Mouse (Mus musculus) liver, embryonic 14.5 days (tissue): ENCODE measurements around the gene Spg11. TPM values are rescaled to one million over a fixed set of nuclear protein-coding genes. Genes with fewer than 3 reads are reported as not detected.

Experiments used
- ATAC-seq: fragments of 200-750 bp; cut with Nextera tagmentation; 2 replicates; pipeline ENCODE4 v1.8.0; 2017; ENCODE audit warnings: moderate number of reproducible peaks, mild to moderate bottlenecking, moderate library complexity; ENCODE audit not compliant: insufficient read depth
- DNase-seq, 3 experiments: peaks; one replicate each; pipeline ENCODE4 v3.0.0-alpha.2; 2012 to 2013; ENCODE audit warnings: low read depth in 3 of 3, low spot score in 3 of 3
- H3K27ac ChIP-seq: fragments of 300-500 bp; sonication (generic); 2 replicates; pipeline ENCODE4 v1.5.1; 2014; ENCODE audit warnings: moderate library complexity, mild to moderate bottlenecking, control low read depth, inconsistent platforms
- H3K27me3 ChIP-seq: fragments of 300-500 bp; sonication (generic); 2 replicates; pipeline ENCODE4 v1.6.1; 2014; ENCODE audit warnings: mild to moderate bottlenecking, low read length, moderate library complexity; ENCODE audit not compliant: control insufficient read depth, insufficient read depth
- H3K36me3 ChIP-seq: fragments of 300-500 bp; sonication (generic); replicated peaks from 2 replicates; pipeline ENCODE4 v1.6.1; 2014; ENCODE audit warnings: low read depth; ENCODE audit not compliant: control insufficient read depth, insufficient read depth
- H3K4me1 ChIP-seq, 2 experiments: fragments of 200-500 bp in 1 of 2; fragments of 300-500 bp in 1 of 2; sonication (generic) in 1 of 2; replicated peaks; 2 replicates each; pipeline ENCODE4 v1.6.1; 2012 to 2014; ENCODE audit warnings: antibody characterized with exemption in 1 of 2, inconsistent platforms in 1 of 2, low read length in 1 of 2; ENCODE audit not compliant: control insufficient read depth in 2 of 2, insufficient read depth in 2 of 2
- H3K4me2 ChIP-seq: fragments of 300-500 bp; sonication (generic); 2 replicates; pipeline ENCODE4 v1.6.1; 2014; ENCODE audit warnings: low read depth, mild to moderate bottlenecking, control low read depth, moderate library complexity
- H3K4me3 ChIP-seq, 2 experiments: fragments of 200-500 bp in 1 of 2; fragments of 300-500 bp in 1 of 2; sonication (generic) in 1 of 2; 2 replicates each; pipeline ENCODE4 v1.5.1; 2012 to 2014; ENCODE audit warnings: low read depth in 2 of 2, low read length in 2 of 2, mild to moderate bottlenecking in 2 of 2, control low read depth in 1 of 2, inconsistent platforms in 1 of 2, moderate library complexity in 1 of 2; ENCODE audit not compliant: insufficient read depth in 1 of 2
- H3K9ac ChIP-seq: fragments of 300-500 bp; sonication (generic); replicated peaks from 2 replicates; pipeline ENCODE4 v1.6.1; 2014; ENCODE audit warnings: mild to moderate bottlenecking, control low read depth, moderate library complexity
- H3K9me3 ChIP-seq: fragments of 300-500 bp; sonication (generic); 2 replicates; pipeline ENCODE4 v1.6.1; 2016; ENCODE audit warnings: low read length, mixed read lengths; ENCODE audit not compliant: control insufficient read depth
- CTCF ChIP-seq: IDR thresholded peaks from 2 replicates; pipeline ENCODE4 v1.5.1; 2016; ENCODE audit warnings: antibody characterized with exemption, low read depth, control low read depth
- EP300 ChIP-seq: IDR thresholded peaks from 2 replicates; pipeline ENCODE4 v1.6.1; 2016; ENCODE audit warnings: antibody characterized with exemption, low read depth
- WGBS: fragments of 180-500 bp; shearing (Covaris S2); extraction: QIAGEN DNeasy Blood & Tissue Kit; methylation state at CpG from one replicate; pipeline ENCODE4 v1.1.7; 2014; ENCODE audit not compliant: insufficient replicate concordance; 5-methylcytosine and 5-hydroxymethylcytosine counted together
- polyA plus RNA-seq, 2 experiments: library from polyadenylated mRNA; depleted of rRNA in 1 of 2; stranded (reverse) in 1 of 2; unstranded in 1 of 2; fragments of >200 nt; fragmentation: Nextera tagmentation in 1 of 2; extraction: Ambion mirVana in 1 of 2; gene quantifications; 2 replicates each; pipeline versions ENCODE4 v1.2.1 to v1.2.3; 2012 to 2014

Gene Spg11
- polyA plus RNA-seq (2012; rRNA removed), result 2.4 and 2.5 TPM in 2 replicates
- polyA plus RNA-seq (2014; fragmentation: Nextera tagmentation; extraction: Ambion mirVana), result 3.4 and 3.9 TPM in 2 replicates

DNA sequence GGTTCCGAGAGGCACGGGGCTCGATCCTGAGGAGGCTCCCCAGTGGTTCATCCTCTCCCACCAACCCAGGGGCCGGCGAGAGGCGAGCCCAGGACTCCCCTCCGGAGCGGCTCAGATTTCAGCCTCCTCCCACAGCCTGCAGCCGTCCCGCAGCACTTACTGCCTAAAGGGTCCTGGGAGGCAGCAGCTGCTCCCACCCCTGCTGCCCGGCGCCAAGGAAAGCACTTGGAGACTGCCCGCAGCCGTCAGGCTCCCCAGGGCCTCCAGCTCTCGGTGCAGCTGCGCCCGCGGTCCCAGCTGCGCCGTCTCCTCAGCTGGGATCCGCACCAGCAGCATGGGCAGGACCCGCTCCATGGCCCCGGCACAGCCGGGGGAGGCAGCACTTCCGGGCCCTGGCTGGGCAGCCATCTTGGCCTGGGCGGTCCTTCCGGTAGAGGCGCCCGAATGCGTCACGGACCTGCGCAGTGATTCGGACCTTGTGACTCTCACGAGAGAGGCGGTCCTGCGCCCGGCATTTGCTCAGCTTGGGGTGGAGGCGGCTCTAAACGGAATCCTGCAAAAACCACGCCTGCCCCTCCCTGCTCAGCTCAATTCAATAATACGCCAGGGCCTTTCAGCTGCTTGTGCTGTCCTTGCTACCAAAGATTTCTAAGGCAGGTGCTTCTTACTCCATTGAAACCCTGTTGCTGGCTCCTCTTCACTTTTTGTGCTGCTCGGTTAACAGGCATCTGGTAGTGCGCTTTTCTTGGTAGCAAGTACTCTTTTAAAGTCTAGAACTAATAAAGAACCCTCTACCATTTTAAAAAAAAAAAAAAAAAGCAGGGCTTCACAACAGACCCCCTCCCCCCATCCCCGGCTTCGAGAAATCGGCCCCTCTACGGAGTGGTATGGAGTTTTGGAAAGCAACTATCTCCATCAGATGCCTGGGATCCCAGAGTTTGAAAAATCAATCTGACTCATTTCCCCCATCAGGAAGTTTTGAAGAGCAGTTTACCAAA lies at the start of gene Spg11:
TSS of gene Spg11 (minus strand) at position 426 of the 998 bp plus-strand sequence.
- peak within 1 kb of the TSS; percentile 97 for H3K9ac ChIP-seq
- peak within 1 kb of the TSS; percentile 61 to 98 for H3K4me3 ChIP-seq
- TF ChIP-seq EP300 (no peak; the same call in 1 of the 2 replicates), CTCF (0 out of 2 replicates have a peak, but pooled peaks have one; percentile 22)
- DNase-seq, result peak; percentile 94
- no peaks in the 10 kb centered on the region for H3K9me3 ChIP-seq
- peaks cover 2% of the 10 kb centered on the region; the same call in 1 of the 2 replicates for H3K36me3 ChIP-seq
- WGBS, result under 1% methylated on average over 46 of the region's 47 CpGs
- peak within 1 kb of the TSS; percentile 77 for H3K27ac ChIP-seq
- H3K4me2 ChIP-seq, result peak within 1 kb of the TSS; percentile 80
- peak; percentile 100 for ATAC-seq
- H3K27me3 ChIP-seq, result no peaks in the 10 kb centered on the region
- H3K4me1 ChIP-seq, result peaks cover 12 to 13% of the 10 kb centered on the region in 2 experiments

DNA sequence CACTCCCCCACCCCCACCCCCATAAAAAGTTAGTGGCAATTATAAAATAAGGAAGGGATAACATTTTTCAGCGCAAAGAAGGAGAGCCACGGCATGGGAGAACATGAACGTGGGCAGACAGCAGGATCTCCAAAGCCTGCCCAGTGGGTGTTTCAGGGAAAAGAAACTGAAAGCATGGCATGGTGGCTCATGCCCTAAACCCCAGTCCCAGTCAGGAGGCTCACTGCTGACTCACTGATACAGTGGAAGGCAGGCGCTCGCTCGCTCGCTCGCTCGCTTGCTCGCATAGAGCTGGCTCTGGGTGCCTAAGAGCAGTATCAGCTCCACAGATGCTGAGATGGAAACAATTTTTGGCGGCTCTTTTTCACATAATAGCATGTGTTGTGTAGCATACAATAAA lies 46.1 kb upstream of the Spg11 start:
- no peaks in the 10 kb centered on the region for H3K36me3 ChIP-seq
- no peak overlapping the region for H3K4me3 ChIP-seq
- H3K4me1 ChIP-seq, result 0 out of 4 replicates have a peak, but pooled peaks cover 0 to 2% of the 10 kb centered on the region in 2 experiments
- ATAC-seq (no peak), DNase-seq (no peak)
- H3K4me2 ChIP-seq, result no peak overlapping the region
- TF ChIP-seq CTCF (no peak), EP300 (no peak)
- H3K27me3 ChIP-seq, result no peaks in the 10 kb centered on the region; the same call in 1 of the 2 replicates
- no peak overlapping the region for H3K27ac ChIP-seq
- 72% methylated on average over 11 of the region's 11 CpGs for WGBS
- no peaks in the 10 kb centered on the region for H3K9me3 ChIP-seq
- H3K9ac ChIP-seq, result no peak overlapping the region

DNA sequence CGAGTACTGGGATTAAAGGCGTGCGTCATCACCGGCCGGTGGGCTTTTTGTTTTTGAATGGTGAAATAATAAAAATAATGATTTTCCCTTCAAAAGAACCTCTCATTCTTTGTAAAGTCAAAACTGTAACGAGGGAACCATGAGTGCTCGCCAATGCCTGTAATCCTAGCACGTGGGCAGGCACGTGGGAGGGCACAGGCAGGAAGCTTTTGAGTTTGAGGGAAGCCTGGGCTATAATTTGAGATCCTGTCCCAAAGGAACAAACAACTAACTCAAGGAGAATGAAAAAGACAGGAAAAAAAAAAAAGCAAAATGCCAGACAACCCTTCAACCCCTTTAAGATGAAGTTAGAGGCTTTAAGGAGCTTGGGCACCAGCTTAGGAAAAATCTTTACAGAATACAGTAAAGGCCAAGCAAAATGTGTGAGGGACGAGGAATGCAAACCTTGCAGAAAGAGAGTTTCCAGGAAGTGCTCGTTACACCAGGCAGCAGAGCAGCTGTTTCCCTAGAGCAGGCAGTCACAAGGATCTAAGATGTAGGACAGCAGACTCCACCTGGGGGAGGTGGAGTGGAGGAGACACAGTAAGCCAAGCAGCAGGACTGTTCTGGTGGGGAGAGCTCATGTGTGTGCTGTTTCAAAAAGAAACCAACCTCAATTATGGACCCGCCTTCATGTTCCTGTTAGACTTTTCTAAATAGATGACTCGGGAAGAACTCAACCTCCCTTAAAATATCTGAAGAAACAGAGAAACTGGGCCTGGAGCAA lies 45.4 kb upstream of the Spg11 start:
- Histone ChIP-seq H3K36me3 (no peaks in the 10 kb centered on the region), H3K4me1 (0 out of 4 replicates have a peak, but pooled peaks cover 0 to 5% of the 10 kb centered on the region in 2 experiments), H3K27ac (no peak overlapping the region), H3K27me3 (no peaks in the 10 kb centered on the region; the same call in 1 of the 2 replicates), H3K4me3 (no peak overlapping the region), H3K9ac (no peak overlapping the region), H3K9me3 (no peaks in the 10 kb centered on the region), H3K4me2 (no peak overlapping the region)
- ATAC-seq (no peak), DNase-seq (no peak)
- 62% methylated on average over 13 of the region's 13 CpGs for whole genome bisulfite sequencing
- TF ChIP-seq CTCF (no peak), EP300 (no peak)

DNA sequence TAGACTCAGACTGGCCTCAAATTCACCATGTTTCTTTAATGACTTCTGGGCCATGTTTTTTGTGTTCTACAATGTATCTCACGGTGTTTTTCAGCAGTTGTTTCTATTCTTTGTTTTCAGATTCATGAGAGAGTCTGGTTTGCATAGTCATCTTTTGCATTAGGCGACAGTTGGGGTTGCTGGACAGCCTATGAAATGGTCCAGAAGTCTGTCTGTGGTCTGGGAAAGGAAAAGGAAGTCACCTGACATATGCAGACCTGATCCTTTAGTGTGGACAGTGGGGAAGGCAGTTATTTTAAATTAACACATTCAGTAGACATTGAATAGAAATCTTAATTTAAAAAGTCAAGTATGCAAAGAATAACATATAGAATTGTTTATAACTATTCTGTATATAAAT lies 44.3 kb upstream of the Spg11 start:
- DNase-seq, result no peak
- no peak overlapping the region for H3K27ac ChIP-seq
- H3K4me1 ChIP-seq, result 0 out of 4 replicates have a peak, but pooled peaks cover 0 to 7% of the 10 kb centered on the region in 2 experiments
- no peaks in the 10 kb centered on the region for H3K36me3 ChIP-seq
- TF ChIP-seq CTCF (no peak), EP300 (no peak)
- ATAC-seq, result no peak
- no peaks in the 10 kb centered on the region for H3K9me3 ChIP-seq
- 33% methylated on average over 2 of the region's 2 CpGs for WGBS
- H3K4me3 ChIP-seq, result no peak overlapping the region
- no peaks in the 10 kb centered on the region for H3K27me3 ChIP-seq
- no peak overlapping the region for H3K4me2 ChIP-seq
- H3K9ac ChIP-seq, result no peak overlapping the region
